Comparison of ENCODE assay signal across 8 mouse cellular contexts in the genomic region with DNA sequence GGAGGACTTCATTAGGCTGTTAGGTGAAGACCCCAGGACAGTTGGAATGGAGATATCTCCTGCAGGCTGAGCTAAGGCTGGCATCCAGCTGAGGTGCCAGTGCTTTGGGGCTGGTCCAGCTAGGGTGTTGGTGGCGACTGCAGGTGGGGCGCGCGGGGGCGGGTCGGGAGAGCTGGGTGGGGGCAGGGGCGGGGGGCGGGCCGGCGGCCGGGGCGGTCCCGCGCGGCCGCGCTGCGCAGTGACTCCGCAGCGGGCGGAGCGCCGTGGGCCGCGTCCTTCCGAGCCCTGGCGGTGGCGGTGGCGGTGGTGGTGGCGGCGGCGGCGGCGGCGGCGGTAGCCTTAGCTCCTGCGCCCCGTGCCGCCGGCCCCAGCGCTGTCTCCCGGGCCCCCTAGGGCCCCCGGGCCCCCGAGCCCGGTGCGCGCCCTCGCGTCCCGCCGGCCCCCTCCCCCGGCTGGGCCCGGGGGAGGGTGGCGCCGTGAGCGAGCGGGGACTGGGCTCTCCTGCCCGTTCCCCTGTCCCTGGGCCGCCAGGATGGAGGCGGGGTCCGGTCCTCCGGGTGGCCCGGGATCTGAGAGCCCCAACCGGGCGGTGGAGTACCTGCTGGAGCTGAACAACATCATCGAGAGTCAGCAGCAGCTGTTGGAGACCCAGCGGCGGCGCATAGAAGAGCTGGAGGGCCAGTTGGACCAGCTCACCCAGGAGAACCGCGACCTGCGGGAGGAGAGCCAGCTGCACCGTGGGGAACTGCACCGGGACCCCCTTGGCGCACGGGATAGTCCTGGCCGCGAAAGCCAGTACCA. TPM values are rescaled to one million over a fixed set of nuclear protein-coding genes. Genes with fewer than 3 reads are reported as not detected.
A peak's percentile ranks its signal among the peaks of the same experiment; 100 is the strongest.
DNase-seq lines count a peak whose midpoint lies in the region; ATAC-seq and TF ChIP-seq lines count a peak whose summit lies in the region.

A gene (plus strand): TSS at position 328 of the 801 bp plus-strand sequence.

- intact Hi-C loops in left cerebral cortex, postnatal 4 days (cut with DNase I) = loop anchor here (10.0 kb wide), 1 partner anchor 99 kb away; no protein-coding TSS in a partner anchor

- H3K4me1 ChIP-seq in lung, adult 2 months (ENCODE audit: control insufficient read depth, insufficient read depth, low read length) = peaks cover 10% of the 10 kb centered on the region
- H3K4me1 ChIP-seq in bone marrow, adult 2 months (ENCODE audit: control insufficient read depth, insufficient read depth, low read length) = no peaks in the 10 kb centered on the region
- no peaks in the 10 kb centered on the region for H3K4me1 ChIP-seq in forebrain, postnatal 0 days (ENCODE audit: insufficient read depth)
- H3K4me1 ChIP-seq in hindbrain, embryonic 13.5 days (replicated peaks) = peaks cover 21% of the 10 kb centered on the region
- H3K4me1 ChIP-seq in midbrain, embryonic 10.5 days = peaks cover 6% of the 10 kb centered on the region; the same call in 1 of the 2 replicates

- H3K27ac ChIP-seq in bone marrow, adult 2 months (ENCODE audit: control insufficient read depth, insufficient read depth, low read depth, low read length, poor library complexity) = no peak within 1 kb of the TSS
- H3K27ac ChIP-seq in forebrain, postnatal 0 days (ENCODE audit: low read depth, low read length) = no peak within 1 kb of the TSS
- peak within 1 kb of the TSS; percentile 66; the same call in 1 of the 2 replicates for H3K27ac ChIP-seq in hindbrain, embryonic 13.5 days
- peak within 1 kb of the TSS; percentile 69; the same call in 1 of the 2 replicates for H3K27ac ChIP-seq in midbrain, embryonic 10.5 days (replicated peaks)

- H3K4me2 ChIP-seq in forebrain, postnatal 0 days (ENCODE audit: low read depth) = peak within 1 kb of the TSS; percentile 65
- peak within 1 kb of the TSS; percentile 74 for H3K4me2 ChIP-seq in hindbrain, embryonic 13.5 days

- no peak for TF ChIP-seq POLR2A in lung, adult 2 months (IDR thresholded peaks at IDR 0.05; ENCODE audit: borderline replicate concordance, extremely low read depth, low read depth, low read length)
- no peak for TF ChIP-seq POLR2A in bone marrow, adult 2 months (IDR thresholded peaks at IDR 0.05; ENCODE audit: borderline replicate concordance, control insufficient read depth, low read depth, low read length)

- peak within 1 kb of the TSS; percentile 86 for H3K4me3 ChIP-seq in lung, adult 2 months (replicated peaks; ENCODE audit: extremely low read depth, low read depth, low read length)
- H3K4me3 ChIP-seq in bone marrow, adult 2 months (replicated peaks; ENCODE audit: control insufficient read depth, low read depth, low read length) = peak within 1 kb of the TSS; percentile 36
- H3K4me3 ChIP-seq in forebrain, postnatal 0 days (ENCODE audit: low read depth, low read length) = peak within 1 kb of the TSS; percentile 59
- peak within 1 kb of the TSS; percentile 60 for H3K4me3 ChIP-seq in hindbrain, embryonic 13.5 days
- peak within 1 kb of the TSS; percentile 68 for H3K4me3 ChIP-seq in midbrain, embryonic 10.5 days

- peak; percentile 29 for DNase-seq in lung, adult 2 months
- no peak for DNase-seq in lung, postnatal 25 days (ENCODE audit: low spot score)
- peak; percentile 16 for DNase-seq in forebrain, postnatal 0 days
- DNase-seq in left cerebral cortex, postnatal 4 days = peak; percentile 21
- DNase-seq in midbrain, embryonic 10.5 days (ENCODE audit: low spot score) = peak; percentile 39
- no peak for DNase-seq in urinary bladder, postnatal 10 days (ENCODE audit: low spot score)

- no peaks in the 10 kb centered on the region for H3K36me3 ChIP-seq in forebrain, postnatal 0 days (ENCODE audit: insufficient read depth)
- H3K36me3 ChIP-seq in hindbrain, embryonic 13.5 days = no peaks in the 10 kb centered on the region
- no peaks in the 10 kb centered on the region for H3K36me3 ChIP-seq in midbrain, embryonic 10.5 days

- 23% methylated on average over 61 of the region's 78 CpGs for WGBS in lung, adult 2 months
- WGBS in bone marrow, adult 2 months = 17% methylated on average over 55 of the region's 78 CpGs
- WGBS in forebrain, postnatal 0 days = 16% methylated on average over 29 of the region's 78 CpGs
- WGBS in hindbrain, embryonic 13.5 days = 10% methylated on average over 25 of the region's 78 CpGs
- 26% methylated on average over 51 of the region's 78 CpGs for WGBS in midbrain, embryonic 10.5 days

- peak; percentile 70 for ATAC-seq in forebrain, postnatal 0 days
- ATAC-seq in hindbrain, embryonic 13.5 days (ENCODE audit: low FRiP score) = peak; percentile 71

- no peaks in the 10 kb centered on the region for H3K9me3 ChIP-seq in forebrain, postnatal 0 days (ENCODE audit: low read length)
- no peaks in the 10 kb centered on the region for H3K9me3 ChIP-seq in hindbrain, embryonic 13.5 days
- no peaks in the 10 kb centered on the region for H3K9me3 ChIP-seq in midbrain, embryonic 10.5 days (replicated peaks)

- no peak for TF ChIP-seq CTCF in lung, adult 2 months (IDR thresholded peaks at IDR 0.05; ENCODE audit: insufficient read depth, low read length)
- TF ChIP-seq CTCF in bone marrow, adult 2 months (IDR thresholded peaks at IDR 0.05; ENCODE audit: control insufficient read depth, insufficient read depth, low read length) = no peak
- no peak for TF ChIP-seq CTCF in forebrain, postnatal 0 days (IDR thresholded peaks at IDR 0.05; ENCODE audit: low read depth)

- H3K9ac ChIP-seq in forebrain, postnatal 0 days = peak within 1 kb of the TSS; percentile 60
- peak within 1 kb of the TSS; percentile 79 for H3K9ac ChIP-seq in hindbrain, embryonic 13.5 days

- no peaks in the 10 kb centered on the region for H3K27me3 ChIP-seq in forebrain, postnatal 0 days (ENCODE audit: insufficient read depth, low read length)
- peaks cover 88% of the 10 kb centered on the region for H3K27me3 ChIP-seq in hindbrain, embryonic 13.5 days
- peaks cover 100% of the 10 kb centered on the region for H3K27me3 ChIP-seq in midbrain, embryonic 10.5 days (ENCODE audit: low read depth, poor library complexity, severe bottlenecking)

RNA-seq across cellular contexts. Expression of the gene that starts here (rescaled TPM):
- polyA plus RNA-seq in lung, adult 2 months (2012; rRNA removed) = 19.7 and 27.4 TPM in 2 replicates
- 3.6 and 4.4 TPM in 2 replicates for polyA plus RNA-seq in bone marrow, adult 2 months (2011; ENCODE audit: insufficient read depth, insufficient read length, low replicate concordance, missing spikeins)
- total RNA-seq in forebrain, postnatal 0 days (2014; rRNA removed) = 15.9 and 23.2 TPM in 2 replicates
- polyA plus RNA-seq in forebrain, postnatal 0 days (2015; fragmentation: Nextera tagmentation; extraction: Ambion mirVana) = 6.8 and 7.5 TPM in 2 replicates
- polyA plus RNA-seq in hindbrain, embryonic 13.5 days (2015; fragmentation: Nextera tagmentation; extraction: Ambion mirVana) = 4.4 and 5.6 TPM in 2 replicates
- total RNA-seq in left cerebral cortex, postnatal 4 days (2021) = 10 to 100 TPM; 50.3 to 56.7 TPM
- polyA plus RNA-seq in midbrain, embryonic 10.5 days (2016; fragmentation: Nextera tagmentation; extraction: Ambion mirVana) = 1.00 and 1.4 TPM in 2 replicates

Comparison
In these comparisons a context has a peak if more than half of its experiments do, and no peak if none do; other contexts are left out.
1. DNase-seq: peak in lung, adult 2 months (single experiment), forebrain, postnatal 0 days (single experiment), left cerebral cortex, postnatal 4 days (single experiment) and midbrain, embryonic 10.5 days (single experiment); none in lung, postnatal 25 days (single experiment) and urinary bladder, postnatal 10 days (single experiment).
2. H3K4me3 ChIP-seq: peak in every context shown above with its lines; median percentile 86 in lung, adult 2 months; 68 in midbrain, embryonic 10.5 days; 60 in hindbrain, embryonic 13.5 days; 59 in forebrain, postnatal 0 days; 36 in bone marrow, adult 2 months.
3. H3K27ac ChIP-seq: peak in hindbrain, embryonic 13.5 days (single experiment) and midbrain, embryonic 10.5 days (single experiment); none in bone marrow, adult 2 months (single experiment) and forebrain, postnatal 0 days (single experiment).